Mouse (Mus musculus): ENCODE data around the gene Cacnb4. TPM values are rescaled to one million over a fixed set of nuclear protein-coding genes. Genes with fewer than 3 reads are reported as not detected.
A peak's percentile ranks its signal among the peaks of the same experiment; 100 is the strongest.

The Cacnb4 gene
- total RNA-seq, 2 experiments from 2014 or later: 143 to 154 TPM

- intact Hi-C loops (cut with DNase I): no loop called here
Measured at GRCm38 (mm10) chr2:52668480-52668879, 8.2 kb downstream of the Cacnb4 start.

GRCm38 (mm10) chr2:52656722-52657121 is 19.9 kb downstream of the Cacnb4 start:
- intact Hi-C loops (cut with DNase I): no loop called here
- no peak for DNase-seq (ENCODE audit: low spot score in 2 of 2)

More at GRCm38 (mm10) chr2:52668480-52668879, 8.2 kb downstream of the Cacnb4 start:
- no peak for DNase-seq (ENCODE audit: low spot score in 2 of 2)

DNA sequence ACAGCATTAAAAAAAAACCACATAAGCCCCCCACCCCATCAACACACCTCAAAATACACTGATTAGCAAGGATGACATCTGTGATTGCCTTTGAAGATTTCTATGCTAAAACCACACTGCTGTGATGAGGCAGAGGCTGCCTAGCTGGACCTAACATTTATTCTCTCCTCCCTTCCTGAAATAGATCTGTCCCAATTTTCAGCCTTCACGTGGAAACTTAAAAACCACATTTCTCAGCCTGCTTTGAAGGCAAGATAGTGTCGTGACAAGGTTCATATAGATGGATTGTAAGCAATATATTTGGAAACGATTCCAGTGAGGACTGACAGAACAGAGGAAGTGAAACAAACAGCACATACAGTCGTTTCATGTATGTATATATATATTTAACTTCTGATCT is 22.1 kb downstream of the Cacnb4 start:
- DNase-seq (ENCODE audit: low spot score in 2 of 2): no peak
- intact Hi-C loops (cut with DNase I): no loop called here

GRCm38 (mm10) chr2:52651547-52651946 is 25.1 kb downstream of the Cacnb4 start:
- peak; percentile 29 to 76 for DNase-seq (ENCODE audit: low spot score in 2 of 2)
- intact Hi-C loops (cut with DNase I): no loop called here

DNA sequence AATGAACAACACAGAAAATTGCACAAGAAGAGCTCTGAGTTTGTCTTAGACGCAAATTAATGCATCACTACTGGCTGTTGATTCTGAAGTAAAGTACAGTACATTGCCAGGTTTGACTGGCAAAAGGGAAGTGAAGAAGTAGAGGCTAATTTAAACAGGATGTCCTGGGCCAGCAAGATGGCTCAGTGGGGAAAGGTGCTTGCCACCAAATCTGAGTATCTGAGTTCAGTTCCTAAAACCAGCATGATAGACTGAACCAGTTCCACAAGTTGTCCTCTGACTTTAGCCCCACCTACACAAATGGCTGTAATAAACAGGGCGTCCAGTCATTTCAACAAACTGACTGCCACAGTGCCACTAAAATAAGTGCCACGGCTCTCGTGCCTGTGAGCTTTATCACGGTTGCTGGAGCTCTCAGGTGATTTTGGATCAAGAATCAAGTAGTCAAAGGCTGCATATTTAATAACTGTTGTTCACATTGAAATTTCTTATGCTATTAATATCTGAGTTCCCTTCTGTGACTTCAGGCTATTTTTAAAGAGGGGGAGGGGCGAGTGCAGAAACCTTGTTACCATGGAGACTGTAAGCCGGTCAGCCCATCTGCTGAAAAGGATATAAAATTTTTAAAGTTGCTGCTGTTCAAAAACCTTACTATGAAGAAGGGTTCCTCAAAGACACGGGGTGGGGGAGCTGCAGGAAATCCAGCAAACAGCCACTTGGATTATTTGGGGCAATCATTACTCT is 29.2 kb downstream of the Cacnb4 start:
- intact Hi-C loops (cut with DNase I): no loop called here

GRCm38 (mm10) chr2:52643657-52644056 is 33.0 kb downstream of the Cacnb4 start:
- peak; percentile 28 to 51 for DNase-seq (ENCODE audit: low spot score in 2 of 2)
- intact Hi-C loops (cut with DNase I): no loop called here

More for the DNA sequence above, 29.2 kb downstream of the Cacnb4 start:
- peak in 1 of 2 experiments; percentile 36 for DNase-seq (ENCODE audit: low spot score in 2 of 2)

GRCm38 (mm10) chr2:52639530-52639875 is 37.1 kb downstream of the Cacnb4 start:
- no peak for DNase-seq (ENCODE audit: low spot score in 2 of 2)
- intact Hi-C loops (cut with DNase I): loop anchor here (5.0 kb wide), 1 partner anchor 33 kb away; no protein-coding TSS in a partner anchor

DNA sequence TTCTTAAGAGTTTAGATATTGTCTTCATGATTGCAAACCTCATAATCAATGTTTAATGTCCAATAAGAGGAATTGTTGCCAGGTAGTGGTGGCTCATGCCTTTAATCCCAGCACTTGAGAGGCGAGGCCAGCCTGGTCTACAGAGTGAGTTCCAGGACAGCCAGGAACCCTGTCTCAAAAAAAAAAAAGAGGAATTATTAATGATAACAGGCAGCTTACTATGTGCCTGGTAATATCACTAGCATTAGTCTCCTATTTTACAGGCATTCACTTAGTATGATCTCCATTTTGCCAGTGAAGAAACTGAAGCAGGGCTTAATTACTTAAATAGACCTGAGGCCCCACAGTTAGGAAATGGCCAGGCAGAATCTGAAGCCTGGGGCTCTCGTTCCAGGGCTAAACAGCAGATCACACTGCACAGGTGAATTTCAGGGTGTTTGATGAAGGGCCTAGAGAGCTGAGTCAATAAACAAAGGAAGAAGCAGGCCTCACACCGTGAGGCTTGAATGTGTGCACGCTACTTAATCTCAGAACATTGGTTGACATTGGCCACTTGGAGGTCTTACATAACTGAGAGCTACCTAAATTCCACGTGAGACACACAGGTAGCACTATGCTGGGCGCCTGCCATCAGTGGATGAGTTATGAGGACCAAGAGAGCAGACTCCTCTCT is 37.6 kb downstream of the Cacnb4 start:
- intact Hi-C loops (cut with DNase I): loop anchor here (5.0 kb wide), 1 partner anchor 33 kb away; no protein-coding TSS in a partner anchor
- no peak for DNase-seq (ENCODE audit: low spot score in 2 of 2)

DNA sequence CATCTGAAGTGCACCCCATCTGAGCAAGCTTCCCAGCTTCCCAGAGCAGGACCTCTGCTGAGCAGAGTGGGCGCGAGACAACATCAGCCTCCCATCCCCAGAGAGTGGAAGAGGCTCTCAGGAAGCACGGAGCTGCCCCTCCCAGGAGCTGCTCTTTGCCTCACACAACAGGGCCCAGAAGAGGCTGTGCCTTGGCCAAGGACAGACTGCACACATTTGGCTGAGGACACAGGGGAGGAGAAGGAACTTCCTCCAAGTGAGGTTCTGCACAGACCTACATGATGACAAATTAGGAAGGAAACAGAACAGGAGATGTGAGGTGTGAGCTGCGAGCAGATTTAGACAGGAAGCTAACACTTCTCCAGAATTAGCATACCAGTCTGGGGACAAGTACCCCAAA is 38.4 kb downstream of the Cacnb4 start:
- no peak for DNase-seq (ENCODE audit: low spot score in 2 of 2)
- intact Hi-C loops (cut with DNase I): loop anchor here (5.0 kb wide), 1 partner anchor 34 kb away; no protein-coding TSS in a partner anchor

DNA sequence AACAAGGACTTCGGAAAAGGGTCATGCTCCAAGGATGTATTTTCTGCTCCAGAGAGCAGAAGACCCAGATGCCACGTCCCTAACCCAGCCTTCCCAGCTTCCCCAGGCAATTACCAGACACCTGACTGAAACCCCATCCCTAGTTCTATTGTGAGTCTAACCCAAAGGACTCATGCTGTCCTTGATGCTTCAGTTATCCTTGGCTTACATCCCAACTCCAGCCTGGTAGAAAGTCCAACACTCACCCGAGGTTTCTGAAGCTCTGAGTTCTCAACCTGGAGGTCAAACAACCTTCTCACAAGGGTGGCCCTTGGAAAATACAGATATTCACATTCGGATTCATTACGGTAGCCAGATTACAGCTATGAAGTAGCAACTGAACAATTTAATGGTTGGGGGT is 40.6 kb downstream of the Cacnb4 start:
- intact Hi-C loops (cut with DNase I): loop anchor here (5.0 kb wide), 1 partner anchor 36 kb away; no protein-coding TSS in a partner anchor
- DNase-seq (ENCODE audit: low spot score in 2 of 2): no peak

DNA sequence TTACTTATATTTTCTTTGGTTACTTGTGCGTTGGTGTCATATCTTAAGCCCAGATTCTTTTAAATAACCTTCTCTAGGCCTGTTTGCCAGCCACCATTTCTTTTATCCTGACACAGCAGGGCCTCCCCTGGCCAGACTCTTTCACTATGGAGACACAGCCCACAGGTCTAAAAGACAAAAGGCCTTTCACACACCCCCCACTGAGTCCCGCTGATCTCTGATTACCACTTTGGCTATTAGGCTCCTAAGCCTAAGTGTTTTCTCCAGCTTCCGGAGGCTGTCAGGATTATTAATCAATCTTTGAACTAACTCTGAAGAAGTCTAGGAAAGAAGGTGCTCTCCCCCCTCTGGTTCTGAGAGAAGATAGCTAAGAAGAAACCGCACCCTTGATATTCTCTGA is 41.3 kb downstream of the Cacnb4 start:
- DNase-seq (ENCODE audit: low spot score in 2 of 2): no peak
- intact Hi-C loops (cut with DNase I): loop anchor here (5.0 kb wide), 1 partner anchor 37 kb away; no protein-coding TSS in a partner anchor

- intact Hi-C loops (cut with DNase I): no loop called here
- peak; percentile 75 to 80 for DNase-seq (ENCODE audit: low spot score in 2 of 2)
Measured at GRCm38 (mm10) chr2:52632880-52633279, 43.8 kb downstream of the Cacnb4 start.

- peak in 1 of 2 experiments; percentile 31 for DNase-seq (ENCODE audit: low spot score in 2 of 2)
- intact Hi-C loops (cut with DNase I): no loop called here
Measured at GRCm38 (mm10) chr2:52628186-52628585, 48.4 kb downstream of the Cacnb4 start.

DNA sequence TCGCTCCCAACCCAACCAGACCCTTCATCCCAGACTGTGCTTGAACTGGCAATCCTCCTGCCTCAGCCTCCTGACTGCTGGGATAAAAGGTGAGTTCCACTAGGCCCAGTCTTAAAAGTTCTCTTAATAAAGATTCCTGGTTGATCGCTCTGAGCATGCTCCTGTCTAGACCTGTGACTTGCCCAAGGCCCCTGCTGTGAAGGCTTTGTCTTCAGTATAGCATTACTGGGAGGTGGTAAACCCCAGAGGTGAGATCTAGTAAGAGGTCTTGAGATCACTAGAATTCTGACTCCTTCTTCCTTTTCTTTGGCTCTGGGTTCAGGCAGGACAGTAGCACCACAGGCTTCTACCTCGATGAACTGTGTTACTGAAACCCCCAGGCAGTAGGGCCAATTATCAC is 50.4 kb downstream of the Cacnb4 start:
- no peak for DNase-seq (ENCODE audit: low spot score in 2 of 2)
- intact Hi-C loops (cut with DNase I): no loop called here

DNA sequence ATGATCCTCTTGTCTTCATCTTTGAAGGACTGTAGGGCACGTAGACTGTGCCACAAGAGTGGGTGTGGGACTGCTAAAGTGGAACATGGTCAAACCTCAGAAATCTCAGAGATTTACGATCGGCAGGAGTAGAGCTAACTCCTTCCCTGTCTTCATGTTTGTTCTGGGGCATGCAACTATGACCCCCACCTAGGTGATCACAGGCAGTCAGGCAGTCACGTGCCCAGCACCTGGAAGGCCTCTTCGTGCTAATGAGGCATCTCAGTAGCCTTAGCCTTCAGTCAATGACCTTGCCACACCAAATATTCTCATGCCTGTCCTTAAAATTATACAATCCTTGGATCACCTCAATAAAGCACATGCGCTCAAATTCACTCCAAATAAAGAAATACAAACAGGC is 50.9 kb downstream of the Cacnb4 start:
- no peak for DNase-seq (ENCODE audit: low spot score in 2 of 2)
- intact Hi-C loops (cut with DNase I): no loop called here

DNA sequence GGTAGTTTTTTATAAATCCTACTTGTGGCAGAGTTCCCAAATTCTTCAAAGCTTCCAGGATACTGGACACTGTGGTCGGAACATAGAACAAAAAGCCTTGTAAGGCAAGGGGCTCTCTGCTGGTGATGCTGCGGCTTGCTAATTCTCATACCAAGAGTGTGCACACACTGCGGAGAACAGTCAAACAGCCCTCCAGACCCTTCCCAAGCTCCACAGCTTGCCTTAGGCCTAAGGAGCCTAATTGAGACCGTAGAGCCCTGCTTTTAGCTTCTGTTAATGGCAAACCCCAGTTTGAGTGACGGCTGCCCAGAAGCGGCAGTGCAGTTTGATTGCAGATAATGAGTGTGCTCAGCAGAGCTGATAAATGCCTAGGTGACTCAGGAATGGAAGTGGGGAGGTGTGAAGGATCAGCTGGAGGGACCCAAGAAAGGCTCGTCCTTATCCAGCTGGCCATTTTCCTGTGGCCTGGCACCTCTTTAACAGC is 52.7 kb downstream of the Cacnb4 start:
- no peak for DNase-seq (ENCODE audit: low spot score in 2 of 2)
- intact Hi-C loops (cut with DNase I): no loop called here

DNA sequence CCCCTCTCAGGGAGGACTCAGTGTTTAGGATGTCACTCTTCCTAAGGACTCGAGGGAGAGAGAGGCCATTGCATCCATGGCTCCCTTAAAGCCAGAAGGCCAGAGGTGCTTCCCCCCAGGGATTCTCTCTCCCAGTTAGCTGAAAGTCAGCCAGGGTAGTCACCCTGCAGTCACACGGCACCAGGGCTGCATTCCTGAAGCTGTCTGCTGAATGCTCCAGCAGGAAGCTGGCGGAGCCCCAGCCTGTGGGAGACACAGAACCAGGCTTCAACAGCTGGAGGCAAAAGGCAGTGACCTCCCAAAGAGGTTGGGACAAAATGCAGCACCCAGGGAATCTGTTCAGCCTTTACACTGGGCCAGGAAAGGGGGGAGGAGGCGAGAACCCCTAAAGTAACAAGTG is 53.2 kb downstream of the Cacnb4 start:
- intact Hi-C loops (cut with DNase I): no loop called here
- peak in 1 of 2 experiments; percentile 35 for DNase-seq (ENCODE audit: low spot score in 2 of 2)

- DNase-seq (ENCODE audit: low spot score in 2 of 2): no peak
Measured at GRCm38 (mm10) chr2:52622616-52623015, 54.0 kb downstream of the Cacnb4 start.

GRCm38 (mm10) chr2:52619406-52619974 is 57.1 kb downstream of the Cacnb4 start:
- intact Hi-C loops (cut with DNase I): no loop called here
- no peak for DNase-seq (ENCODE audit: low spot score in 2 of 2)

More at GRCm38 (mm10) chr2:52622616-52623015, 54.0 kb downstream of the Cacnb4 start:
- intact Hi-C loops (cut with DNase I): no loop called here

- intact Hi-C loops (cut with DNase I): no loop called here
- DNase-seq (ENCODE audit: low spot score in 2 of 2): no peak
Measured at GRCm38 (mm10) chr2:52618804-52619203, 57.8 kb downstream of the Cacnb4 start.
